Mouse (Mus musculus) embryo, embryonic 9.5 days (tissue): Measurements from ENCODE around the gene E2f2.

Experiments used
- DNase-seq: peaks from one replicate; pipeline ENCODE4 v3.0.0-alpha.2; 2017; ENCODE audit errors: extremely low spot score

Gene E2f2

GRCm38 (mm10) chr4:136244208-136244607, 72.0 kb downstream of the E2f2 start:
- no peak for DNase-seq
